Mouse (Mus musculus) kidney, embryonic 15.5 days (tissue): ENCODE data around the gene Rhof. TPM values are rescaled to one million over a fixed set of nuclear protein-coding genes. Genes with fewer than 3 reads are reported as not detected.

Experiments
- ATAC-seq: fragments of 200-750 bp; cut with Nextera tagmentation; replicated peaks from 2 replicates; pipeline ENCODE4 v1.8.0; 2017; ENCODE audit warnings: moderate TSS enrichment; ENCODE audit not compliant: low FRiP score
- H3K27ac ChIP-seq: fragments of 300-500 bp; sonication (generic); 2 replicates; pipeline ENCODE4 v1.5.1; 2015; ENCODE audit warnings: mild to moderate bottlenecking, inconsistent platforms
- H3K27me3 ChIP-seq: fragments of 300-500 bp; sonication (generic); 2 replicates; pipeline ENCODE4 v1.6.1; 2015; ENCODE audit warnings: inconsistent platforms
- H3K36me3 ChIP-seq: fragments of 300-500 bp; sonication (generic); 2 replicates; pipeline ENCODE4 v1.6.1; 2015; ENCODE audit warnings: inconsistent platforms
- H3K4me1 ChIP-seq: fragments of 300-500 bp; sonication (generic); 2 replicates; pipeline ENCODE4 v1.6.1; 2015; ENCODE audit warnings: inconsistent platforms
- H3K4me2 ChIP-seq: fragments of 300-500 bp; sonication (generic); 2 replicates; pipeline ENCODE4 v1.6.1; 2015; ENCODE audit warnings: moderate library complexity, mild to moderate bottlenecking, inconsistent platforms
- H3K4me3 ChIP-seq: fragments of 300-500 bp; sonication (generic); replicated peaks from 2 replicates; pipeline ENCODE4 v1.5.1; 2015; ENCODE audit warnings: mild to moderate bottlenecking, inconsistent platforms
- H3K9ac ChIP-seq: fragments of 300-500 bp; sonication (generic); 2 replicates; pipeline ENCODE4 v1.6.1; 2015; ENCODE audit warnings: mild to moderate bottlenecking, inconsistent platforms
- H3K9me3 ChIP-seq: fragments of 300-500 bp; sonication (generic); replicated peaks from 2 replicates; pipeline ENCODE4 v1.6.1; 2016; ENCODE audit warnings: inconsistent platforms
- WGBS: fragments of 180-500 bp; shearing (Covaris S2); methylation state at CpG from one replicate; pipeline ENCODE4 v1.1.7; 2015; ENCODE audit warnings: mixed read lengths; 5-methylcytosine and 5-hydroxymethylcytosine counted together
- polyA plus RNA-seq: library from polyadenylated mRNA; unstranded; fragments of >200 nt; fragmentation: Nextera tagmentation; extraction: Ambion mirVana; gene quantifications from 2 replicates; pipeline ENCODE4 v1.2.1, GENCODE M21; 2015

Rhof gene
- polyA plus RNA-seq, 1 experiment from 2014 or later, result 3.6 TPM

DNA sequence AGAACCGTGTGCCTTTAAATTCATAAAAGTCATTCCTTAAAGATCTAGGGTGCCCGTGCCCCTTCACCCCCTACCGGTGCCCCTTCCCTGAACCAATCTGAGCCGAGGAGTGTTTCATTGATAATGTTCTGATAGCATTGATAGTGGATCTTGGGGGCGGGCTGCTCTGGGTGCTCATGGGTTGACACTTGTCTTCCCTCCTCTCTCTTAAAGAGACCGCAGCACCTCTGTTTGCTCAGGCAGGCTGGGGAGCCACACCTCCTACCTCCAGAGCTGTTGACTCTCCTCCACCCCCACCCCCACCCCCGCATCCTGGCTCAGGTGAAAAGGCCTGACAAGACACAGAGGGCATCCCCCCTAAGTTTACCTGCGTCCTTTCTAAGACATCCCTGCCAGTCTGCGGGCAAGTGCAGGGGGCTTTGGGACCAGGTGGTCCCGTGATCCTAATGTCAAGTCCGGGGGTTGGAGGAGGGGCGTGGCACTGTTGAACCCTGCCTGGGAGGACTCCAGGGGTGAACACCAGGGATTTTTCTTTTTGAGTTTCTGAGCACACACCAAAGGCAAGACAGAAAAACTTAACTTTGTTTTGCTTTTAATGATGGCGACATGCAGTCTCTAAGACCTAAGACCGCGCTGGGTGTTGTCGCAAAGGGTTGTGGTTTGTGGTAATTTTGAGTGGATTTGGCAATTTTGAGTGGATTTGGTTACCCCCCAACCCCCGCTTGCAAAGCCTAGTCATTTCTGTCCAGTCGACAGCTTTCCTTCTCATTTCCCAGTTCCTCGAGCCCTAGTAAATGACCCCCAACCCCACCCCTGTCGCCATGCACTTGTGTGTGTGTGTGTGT lies 12.5 kb upstream of the Rhof start:
- Histone ChIP-seq H3K4me1 (peaks cover 57% of the 10 kb centered on the region), H3K36me3 (peaks cover 46% of the 10 kb centered on the region), H3K4me2 (peak overlapping the region; percentile 99), H3K27me3 (no peaks in the 10 kb centered on the region), H3K9ac (peak overlapping the region; percentile 27), H3K4me3 (peak overlapping the region; percentile 91), H3K27ac (no peak overlapping the region), H3K9me3 (no peaks in the 10 kb centered on the region)
- ATAC-seq, result no peak
- WGBS, result 33% methylated on average over 20 of the region's 20 CpGs

DNA sequence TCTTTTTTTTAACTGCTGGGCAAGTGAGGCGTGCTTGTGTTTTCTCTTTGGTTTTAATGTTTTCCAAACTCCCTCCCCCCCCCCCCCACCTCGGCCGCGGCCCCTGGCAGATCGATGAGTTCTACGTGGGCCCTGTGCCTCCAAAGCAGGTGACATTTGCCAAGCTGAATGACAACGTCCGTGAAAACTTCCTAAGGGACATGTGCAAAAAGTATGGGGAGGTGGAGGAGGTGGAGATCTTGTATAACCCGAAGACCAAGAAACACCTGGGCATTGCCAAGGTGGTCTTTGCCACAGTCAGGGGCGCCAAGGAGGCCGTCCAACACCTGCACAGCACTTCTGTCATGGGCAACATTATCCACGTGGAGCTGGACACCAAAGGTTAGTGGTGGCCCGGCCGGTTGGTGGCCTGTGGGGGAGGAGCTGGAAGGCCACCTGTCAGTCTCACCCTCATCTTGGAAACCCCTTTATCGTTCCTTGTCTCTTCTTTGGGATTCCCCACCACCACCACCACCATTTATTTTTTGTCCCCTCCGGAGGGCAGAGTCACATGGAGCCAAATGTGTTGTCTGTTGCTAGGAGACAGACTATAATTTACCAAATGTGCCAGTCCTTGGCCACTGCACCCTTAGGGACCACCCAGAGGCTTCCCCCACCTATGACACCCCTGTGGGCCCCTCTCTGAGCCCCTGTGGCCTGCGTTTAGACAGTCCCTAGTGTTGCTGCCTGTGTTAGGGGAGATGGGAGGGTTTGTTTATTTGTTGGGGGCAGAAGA lies 11.7 kb upstream of the Rhof start:
- Histone ChIP-seq H3K9ac (peak overlapping the region; percentile 98), H3K27me3 (no peaks in the 10 kb centered on the region), H3K9me3 (no peaks in the 10 kb centered on the region), H3K27ac (0 out of 2 replicates have a peak overlapping the region, but pooled peaks have one; percentile 100), H3K36me3 (peaks cover 42% of the 10 kb centered on the region), H3K4me2 (peak overlapping the region; percentile 99), H3K4me1 (peaks cover 49% of the 10 kb centered on the region), H3K4me3 (peak overlapping the region; percentile 91)
- no peak for ATAC-seq
- WGBS, result 4% methylated on average over 17 of the region's 17 CpGs

DNA sequence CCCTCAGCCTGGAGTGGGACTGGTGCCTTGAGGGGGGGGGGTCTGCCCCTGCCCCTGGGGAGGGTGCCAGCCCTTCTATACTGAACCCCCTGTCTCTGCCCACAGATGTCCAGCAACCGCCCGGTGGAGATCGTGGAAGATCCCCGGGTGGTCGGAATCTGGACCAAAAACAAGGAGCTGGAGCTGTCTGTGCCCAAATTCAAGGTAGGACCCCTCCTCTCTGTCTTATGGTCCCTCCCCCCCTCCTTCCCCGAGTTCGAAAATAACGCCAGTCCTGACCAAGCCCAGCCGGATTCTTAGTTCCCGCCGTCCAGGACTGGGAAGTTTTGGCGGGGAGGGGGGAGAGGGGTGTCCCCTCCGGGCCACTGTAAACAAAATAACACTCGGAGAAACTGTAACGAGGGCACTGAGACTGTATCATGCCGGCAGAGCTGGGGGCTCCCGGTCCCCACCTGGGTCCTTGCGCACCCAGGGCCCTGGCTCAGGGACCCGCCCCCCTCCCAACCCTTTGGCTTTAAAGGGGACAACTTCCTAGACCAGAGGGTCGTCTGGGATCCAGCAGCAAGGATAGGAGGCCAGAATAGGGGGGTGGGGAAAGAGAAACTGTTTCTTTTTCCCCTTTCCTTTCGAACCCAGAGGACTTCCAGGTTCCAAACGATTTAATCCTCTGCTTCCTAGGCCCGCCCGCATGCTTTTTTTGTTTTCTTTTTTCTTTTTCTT lies 10.9 kb upstream of the Rhof start:
- under 1% methylated on average over 24 of the region's 24 CpGs for WGBS
- Histone ChIP-seq H3K9me3 (no peaks in the 10 kb centered on the region), H3K4me3 (peak overlapping the region; percentile 91), H3K9ac (peak overlapping the region; percentile 98), H3K4me2 (peak overlapping the region; percentile 99), H3K27me3 (no peaks in the 10 kb centered on the region), H3K27ac (peak overlapping the region; percentile 100), H3K4me1 (peaks cover 44% of the 10 kb centered on the region), H3K36me3 (peaks cover 35% of the 10 kb centered on the region)
- ATAC-seq, result 0 out of 2 replicates have a peak, but pooled peaks have one; percentile 6

DNA sequence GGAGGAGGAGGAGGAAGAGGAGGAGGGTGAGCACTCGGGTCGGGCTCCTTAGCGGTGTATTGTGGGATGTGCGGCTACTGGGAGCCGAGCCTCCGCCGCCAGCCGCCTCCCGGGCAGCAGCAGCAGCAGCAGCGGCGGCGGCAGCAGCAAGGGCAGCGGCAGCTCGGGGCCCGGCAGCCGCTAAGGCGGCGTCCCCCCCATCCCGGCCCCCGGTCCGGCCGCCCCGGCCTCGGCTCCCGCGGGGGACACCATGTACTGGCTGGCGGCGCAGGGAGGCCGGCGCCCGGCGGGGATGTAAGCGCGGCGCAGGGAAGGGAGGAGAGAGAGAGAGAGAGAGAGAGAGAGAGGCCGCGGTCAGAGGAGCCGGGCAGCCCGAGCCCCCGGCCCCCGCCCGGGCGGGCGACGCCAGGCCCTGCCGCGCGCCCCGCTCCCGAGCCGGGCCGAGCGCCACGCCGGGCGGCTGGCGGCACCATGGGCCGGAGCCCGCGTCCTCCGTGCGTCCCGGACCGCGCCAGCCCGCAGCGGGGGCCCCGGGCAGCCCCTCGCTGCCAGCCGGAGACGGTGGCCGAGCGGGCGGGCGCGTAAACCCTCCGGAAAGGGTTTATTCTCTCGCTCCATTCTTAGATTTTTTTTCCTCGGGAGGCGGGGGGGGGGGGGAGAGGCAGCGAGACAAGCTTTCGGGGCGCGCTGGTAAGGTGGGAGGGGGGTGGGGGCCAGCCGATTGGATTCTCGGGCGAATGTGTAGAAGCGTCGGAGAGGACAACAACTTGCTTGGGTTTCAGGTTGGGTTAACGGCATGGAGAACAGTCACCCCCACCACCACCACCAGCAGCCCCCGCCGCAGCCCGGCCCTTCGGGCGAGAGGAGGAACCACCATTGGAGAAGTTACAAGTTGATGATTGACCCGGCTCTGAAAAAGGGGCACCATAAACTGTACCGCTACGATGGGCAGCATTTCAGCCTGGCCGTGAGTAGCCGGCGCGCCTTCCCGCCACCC lies 10.0 kb upstream of the Rhof start, which contains the start of gene Setd1b:
Setd1b (plus strand) TSS at position 33 of the 997 bp plus-strand sequence.
- WGBS, result under 1% methylated on average over 66 of the region's 103 CpGs
- peaks cover 48% of the 10 kb centered on the region for H3K4me1 ChIP-seq
- no peaks in the 10 kb centered on the region for H3K27me3 ChIP-seq
- H3K9me3 ChIP-seq, result no peaks in the 10 kb centered on the region
- peaks cover 25% of the 10 kb centered on the region for H3K36me3 ChIP-seq
- ATAC-seq, result 0 out of 2 replicates have a peak, but pooled peaks have one; percentile 5
- peak within 1 kb of the TSS; percentile 98 for H3K9ac ChIP-seq
- peak within 1 kb of the TSS; percentile 100 for H3K27ac ChIP-seq
- H3K4me3 ChIP-seq, result peak within 1 kb of the TSS; percentile 91
- H3K4me2 ChIP-seq, result peak within 1 kb of the TSS; percentile 99

GRCm38 (mm10) chr5:123141555-123142160 lies 9.2 kb upstream of the Rhof start:
- Histone ChIP-seq H3K4me3 (peak overlapping the region; percentile 91), H3K36me3 (peaks cover 17% of the 10 kb centered on the region), H3K27me3 (no peaks in the 10 kb centered on the region), H3K4me2 (peak overlapping the region; percentile 99), H3K9ac (peak overlapping the region; percentile 98), H3K9me3 (no peaks in the 10 kb centered on the region), H3K4me1 (peaks cover 54% of the 10 kb centered on the region), H3K27ac (peak overlapping the region; percentile 100)
- WGBS, result under 1% methylated on average over 30 of the region's 38 CpGs
- no peak for ATAC-seq

- 0% methylated on average over 31 of the region's 31 CpGs for WGBS
- Histone ChIP-seq H3K9ac (peak overlapping the region; percentile 98), H3K9me3 (no peaks in the 10 kb centered on the region), H3K4me1 (peaks cover 55% of the 10 kb centered on the region), H3K4me2 (peak overlapping the region; percentile 99), H3K27ac (peak overlapping the region; percentile 100), H3K36me3 (peaks cover 10% of the 10 kb centered on the region), H3K27me3 (no peaks in the 10 kb centered on the region), H3K4me3 (peak overlapping the region; percentile 91)
- ATAC-seq, result peak; percentile 52
Observed at GRCm38 (mm10) chr5:123140694-123141554, 8.4 kb upstream of the Rhof start.

- ATAC-seq, result no peak
- Histone ChIP-seq H3K4me3 (peak overlapping the region; percentile 65), H3K9ac (peak overlapping the region; percentile 84), H3K4me1 (peaks cover 55% of the 10 kb centered on the region), H3K36me3 (peaks cover 3% of the 10 kb centered on the region; the same call in 1 of the 2 replicates), H3K9me3 (no peaks in the 10 kb centered on the region), H3K4me2 (peak overlapping the region; percentile 99), H3K27me3 (no peaks in the 10 kb centered on the region), H3K27ac (peak overlapping the region; percentile 100)
- WGBS, result under 1% methylated on average over 28 of the region's 28 CpGs
Observed at GRCm38 (mm10) chr5:123139722-123140627, 7.5 kb upstream of the Rhof start.

DNA sequence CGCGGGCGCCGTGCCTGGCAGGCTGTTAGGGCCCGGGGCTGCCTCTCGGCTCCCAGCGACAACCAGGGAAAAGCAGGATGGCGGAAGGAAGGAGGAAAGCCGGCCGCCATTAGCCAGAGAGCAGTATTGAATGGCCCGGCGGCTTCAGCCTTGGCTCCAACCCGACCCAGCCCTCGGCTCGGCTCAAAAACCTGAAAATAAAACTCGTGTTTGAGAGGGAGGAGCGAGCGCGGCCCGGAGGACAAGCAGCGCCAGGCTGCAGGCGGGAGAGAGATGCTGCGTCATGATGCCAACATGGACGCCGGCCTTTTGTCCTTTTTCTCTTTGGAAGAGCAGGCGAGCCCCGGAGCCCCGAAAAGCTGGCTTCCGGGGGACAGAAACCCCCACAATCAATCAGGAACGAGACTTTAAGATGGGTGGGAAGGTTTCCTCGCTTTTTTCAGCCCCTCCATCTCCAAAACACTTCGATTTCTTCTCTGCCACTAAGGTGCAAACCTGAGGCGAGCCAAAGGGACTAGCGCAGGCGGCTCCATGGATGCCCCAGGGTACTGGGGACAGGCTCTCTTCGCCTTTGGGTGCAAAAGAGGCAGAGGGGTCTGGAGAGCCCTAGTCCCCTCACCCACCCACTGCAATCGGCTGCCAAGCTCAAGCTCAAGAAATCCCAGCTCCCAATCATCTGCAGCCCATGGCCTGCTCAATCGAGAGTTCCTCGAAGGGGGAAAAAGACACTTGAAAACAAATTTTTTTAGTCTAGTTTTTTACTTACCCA lies 6.6 kb upstream of the Rhof start:
- H3K36me3 ChIP-seq, result peaks cover 9% of the 10 kb centered on the region; the same call in 1 of the 2 replicates
- H3K4me2 ChIP-seq, result peak overlapping the region; percentile 99
- WGBS, result under 1% methylated on average over 39 of the region's 39 CpGs
- no peaks in the 10 kb centered on the region for H3K27me3 ChIP-seq
- H3K9ac ChIP-seq, result peak overlapping the region; percentile 84
- H3K4me1 ChIP-seq, result peaks cover 55% of the 10 kb centered on the region
- no peaks in the 10 kb centered on the region for H3K9me3 ChIP-seq
- H3K27ac ChIP-seq, result peak overlapping the region; percentile 100
- H3K4me3 ChIP-seq, result peak overlapping the region; percentile 65
- no peak for ATAC-seq
